Mouse (Mus musculus): ENCODE data around the gene Zfp84.

Zfp84 gene

DNA sequence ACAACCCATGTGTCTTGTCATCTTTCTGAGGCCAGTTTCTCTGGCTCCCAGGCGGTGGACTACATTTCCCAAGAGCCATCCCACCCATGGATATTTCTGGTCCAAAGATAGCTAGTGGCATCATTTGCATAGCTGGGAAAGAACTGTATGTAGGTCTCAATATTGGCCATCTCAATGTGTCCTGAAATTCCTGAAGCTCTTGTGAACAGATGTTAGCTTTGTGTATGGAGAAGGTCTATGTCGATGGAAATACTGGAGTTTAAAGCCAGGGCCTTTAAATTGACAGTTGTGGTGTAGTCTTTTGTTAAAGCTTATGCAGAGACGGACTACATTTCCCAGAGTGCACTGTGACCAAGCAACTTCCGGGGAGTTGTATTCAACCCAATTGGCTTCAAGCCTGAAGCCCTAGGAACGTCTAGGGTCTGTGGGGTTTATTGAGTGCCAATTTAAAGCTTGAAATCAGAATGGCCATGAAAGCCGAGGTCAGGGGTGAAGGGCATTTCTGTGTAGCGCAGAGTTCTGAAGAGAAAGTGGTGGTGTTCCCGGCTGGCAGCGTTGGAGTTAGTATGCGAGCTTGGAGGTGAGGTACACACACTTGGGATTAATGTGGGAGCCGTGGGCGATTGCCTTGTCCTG is 50.4 kb downstream of the Zfp84 start:
- DNase-seq (ENCODE audit: low read depth) = peak; percentile 72

DNA sequence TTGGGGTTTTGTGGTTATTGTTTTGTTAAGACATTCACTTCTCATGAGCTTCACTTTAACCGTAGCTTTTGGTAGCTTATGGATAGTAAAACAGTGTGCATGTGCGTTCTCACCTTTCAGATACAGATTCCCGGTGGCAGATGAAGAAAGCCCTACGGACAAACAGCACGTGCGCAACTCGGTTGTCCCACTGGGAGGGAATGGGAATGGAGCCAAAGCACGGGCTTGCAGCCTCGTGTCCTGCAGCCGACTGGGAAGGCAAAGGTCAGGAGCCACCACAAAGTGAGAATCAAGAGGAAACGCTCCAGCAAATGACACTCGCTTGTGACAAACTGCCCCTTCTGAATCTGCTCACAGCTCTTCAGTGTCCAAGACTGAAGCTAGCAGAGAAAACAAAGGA is 59.6 kb downstream of the Zfp84 start:
- DNase-seq (ENCODE audit: low read depth) = no peak
